Mouse (Mus musculus): Measurements from ENCODE around the gene Elmsan1. TPM values are rescaled to one million over a fixed set of nuclear protein-coding genes. Genes with fewer than 3 reads are reported as not detected.

The Elmsan1 gene
- polyA plus RNA-seq, 1 experiment from 2014 or later: 9.9 TPM

GRCm38 (mm10) chr12:84165631-84166373, 52.9 kb downstream of the Elmsan1 start:
- Histone ChIP-seq H3K9me3 (no peaks in the 10 kb centered on the region), H3K27ac (no peak overlapping the region; the same call in 1 of the 2 replicates), H3K4me3 (no peak overlapping the region), H3K27me3 (no peaks in the 10 kb centered on the region), H3K9ac (no peak overlapping the region), H3K4me2 (replicated peaks) (no peak overlapping the region), H3K4me1 (peaks cover 20% of the 10 kb centered on the region), H3K36me3 (peaks cover 49% of the 10 kb centered on the region)
- 0 out of 2 replicates have a peak, but pooled peaks have one; percentile 40 for ATAC-seq (ENCODE audit: low FRiP score, low read depth)
- WGBS: 26% methylated on average over 8 of the region's 8 CpGs

- 92% methylated on average over 11 of the region's 11 CpGs for WGBS
- no peaks in the 10 kb centered on the region for H3K9me3 ChIP-seq
- H3K36me3 ChIP-seq: peaks cover 60% of the 10 kb centered on the region
These were observed 55.0 kb downstream of the Elmsan1 start for GRCm38 (mm10) chr12:84163586-84164110.

GRCm38 (mm10) chr12:84163133-84163532, 55.5 kb downstream of the Elmsan1 start:
- Histone ChIP-seq H3K4me2 (replicated peaks) (no peak overlapping the region), H3K27me3 (no peaks in the 10 kb centered on the region), H3K36me3 (peaks cover 63% of the 10 kb centered on the region), H3K27ac (no peak overlapping the region), H3K9ac (no peak overlapping the region), H3K4me1 (peaks cover 20% of the 10 kb centered on the region), H3K4me3 (no peak overlapping the region), H3K9me3 (no peaks in the 10 kb centered on the region)
- 82% methylated on average over 9 of the region's 9 CpGs for WGBS
- no peak for ATAC-seq (ENCODE audit: low FRiP score, low read depth)

More at GRCm38 (mm10) chr12:84163586-84164110, 55.0 kb downstream of the Elmsan1 start:
- Histone ChIP-seq H3K4me3 (no peak overlapping the region), H3K27ac (no peak overlapping the region), H3K4me1 (peaks cover 20% of the 10 kb centered on the region), H3K9ac (no peak overlapping the region), H3K4me2 (replicated peaks) (no peak overlapping the region), H3K27me3 (no peaks in the 10 kb centered on the region)
- ATAC-seq (ENCODE audit: low FRiP score, low read depth): no peak

- Histone ChIP-seq H3K4me1 (peaks cover 19% of the 10 kb centered on the region), H3K36me3 (peaks cover 67% of the 10 kb centered on the region), H3K4me2 (replicated peaks) (no peak overlapping the region), H3K27ac (no peak overlapping the region), H3K27me3 (no peaks in the 10 kb centered on the region), H3K9ac (no peak overlapping the region), H3K4me3 (no peak overlapping the region), H3K9me3 (no peaks in the 10 kb centered on the region)
- ATAC-seq (ENCODE audit: low FRiP score, low read depth): no peak
- 80% methylated on average over 14 of the region's 14 CpGs for WGBS
These were observed 56.9 kb downstream of the Elmsan1 start for GRCm38 (mm10) chr12:84161616-84162433.

DNA sequence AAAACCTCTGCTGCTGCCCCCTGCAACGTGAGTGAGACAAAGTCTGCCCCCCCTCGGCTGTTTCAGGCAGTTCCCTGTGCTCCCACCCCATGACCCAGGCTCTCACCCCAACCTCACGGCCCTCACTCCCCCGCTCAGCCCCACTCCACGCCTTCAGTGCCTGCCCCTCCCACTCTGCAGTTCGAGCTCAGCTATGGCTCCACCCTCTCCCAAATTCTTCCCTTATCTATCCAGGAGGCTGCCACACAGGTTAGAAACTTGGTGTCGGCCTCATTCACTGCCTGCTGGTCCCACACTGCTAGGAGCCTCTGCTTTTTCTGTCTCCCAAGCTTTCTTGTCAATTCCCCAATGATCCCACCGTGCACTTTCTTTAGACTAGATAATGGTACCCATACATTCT, 57.6 kb downstream of the Elmsan1 start:
- Histone ChIP-seq H3K9me3 (no peaks in the 10 kb centered on the region), H3K27me3 (no peaks in the 10 kb centered on the region), H3K27ac (no peak overlapping the region), H3K36me3 (peaks cover 73% of the 10 kb centered on the region), H3K4me3 (no peak overlapping the region), H3K9ac (no peak overlapping the region), H3K4me2 (replicated peaks) (no peak overlapping the region), H3K4me1 (peaks cover 12% of the 10 kb centered on the region)
- no peak for ATAC-seq (ENCODE audit: low FRiP score, low read depth)
- 70% methylated on average over 8 of the region's 8 CpGs for WGBS

DNA sequence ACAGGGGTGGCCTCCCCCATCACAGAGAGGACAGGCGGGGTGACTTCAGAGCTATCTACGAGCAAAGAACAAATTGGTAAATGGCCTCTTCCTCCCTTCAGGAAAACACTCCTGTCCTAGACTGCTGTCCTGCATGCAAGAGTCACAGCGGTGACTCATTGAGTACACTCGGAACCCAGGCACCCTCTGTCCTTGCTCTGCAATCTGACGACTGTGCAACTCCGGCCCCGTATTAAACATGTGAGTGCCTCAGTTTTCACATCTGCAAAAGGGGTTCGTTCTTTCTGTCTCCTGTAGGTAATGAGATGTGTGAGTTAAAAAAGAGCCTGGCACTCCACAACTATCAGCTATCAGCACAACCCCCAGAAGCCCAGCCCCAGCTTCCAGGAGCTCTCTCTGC, 58.2 kb downstream of the Elmsan1 start:
- H3K9ac ChIP-seq: no peak overlapping the region
- peaks cover 79% of the 10 kb centered on the region for H3K36me3 ChIP-seq
- 96% methylated on average over 8 of the region's 8 CpGs for WGBS
- no peak for ATAC-seq (ENCODE audit: low FRiP score, low read depth)
- no peak overlapping the region for H3K4me2 ChIP-seq (replicated peaks)
- peaks cover 5% of the 10 kb centered on the region for H3K4me1 ChIP-seq
- no peaks in the 10 kb centered on the region for H3K27me3 ChIP-seq
- no peak overlapping the region for H3K27ac ChIP-seq
- no peaks in the 10 kb centered on the region for H3K9me3 ChIP-seq
- H3K4me3 ChIP-seq: no peak overlapping the region

GRCm38 (mm10) chr12:84158156-84158555, 60.5 kb downstream of the Elmsan1 start:
- H3K4me3 ChIP-seq: no peak overlapping the region
- no peaks in the 10 kb centered on the region for H3K9me3 ChIP-seq
- no peak for ATAC-seq (ENCODE audit: low FRiP score, low read depth)
- no peak overlapping the region for H3K4me2 ChIP-seq (replicated peaks)
- WGBS: 93% methylated on average over 14 of the region's 14 CpGs
- H3K36me3 ChIP-seq: peaks cover 94% of the 10 kb centered on the region
- no peaks in the 10 kb centered on the region for H3K4me1 ChIP-seq
- H3K27me3 ChIP-seq: no peaks in the 10 kb centered on the region
- no peak overlapping the region for H3K9ac ChIP-seq
- no peak overlapping the region for H3K27ac ChIP-seq

GRCm38 (mm10) chr12:84156210-84156609, 62.5 kb downstream of the Elmsan1 start:
- Histone ChIP-seq H3K4me1 (peaks cover 10% of the 10 kb centered on the region; the same call in 1 of the 2 replicates), H3K27me3 (no peaks in the 10 kb centered on the region), H3K9ac (no peak overlapping the region), H3K27ac (no peak overlapping the region), H3K36me3 (peaks cover 94% of the 10 kb centered on the region), H3K4me3 (no peak overlapping the region), H3K9me3 (no peaks in the 10 kb centered on the region), H3K4me2 (replicated peaks) (no peak overlapping the region)
- WGBS: 92% methylated on average over 18 of the region's 18 CpGs
- no peak for ATAC-seq (ENCODE audit: low FRiP score, low read depth)

- no peak overlapping the region for H3K27ac ChIP-seq
- peaks cover 86% of the 10 kb centered on the region for H3K36me3 ChIP-seq
- no peak overlapping the region for H3K4me2 ChIP-seq (replicated peaks)
- no peaks in the 10 kb centered on the region for H3K27me3 ChIP-seq
- H3K4me1 ChIP-seq: peaks cover 10% of the 10 kb centered on the region; the same call in 1 of the 2 replicates
- H3K9me3 ChIP-seq: no peaks in the 10 kb centered on the region
- 79% methylated on average over 2 of the region's 2 CpGs for WGBS
- H3K4me3 ChIP-seq: no peak overlapping the region
- no peak overlapping the region for H3K9ac ChIP-seq
- ATAC-seq (ENCODE audit: low FRiP score, low read depth): no peak
These were observed 63.2 kb downstream of the Elmsan1 start for GRCm38 (mm10) chr12:84155523-84155871.

DNA sequence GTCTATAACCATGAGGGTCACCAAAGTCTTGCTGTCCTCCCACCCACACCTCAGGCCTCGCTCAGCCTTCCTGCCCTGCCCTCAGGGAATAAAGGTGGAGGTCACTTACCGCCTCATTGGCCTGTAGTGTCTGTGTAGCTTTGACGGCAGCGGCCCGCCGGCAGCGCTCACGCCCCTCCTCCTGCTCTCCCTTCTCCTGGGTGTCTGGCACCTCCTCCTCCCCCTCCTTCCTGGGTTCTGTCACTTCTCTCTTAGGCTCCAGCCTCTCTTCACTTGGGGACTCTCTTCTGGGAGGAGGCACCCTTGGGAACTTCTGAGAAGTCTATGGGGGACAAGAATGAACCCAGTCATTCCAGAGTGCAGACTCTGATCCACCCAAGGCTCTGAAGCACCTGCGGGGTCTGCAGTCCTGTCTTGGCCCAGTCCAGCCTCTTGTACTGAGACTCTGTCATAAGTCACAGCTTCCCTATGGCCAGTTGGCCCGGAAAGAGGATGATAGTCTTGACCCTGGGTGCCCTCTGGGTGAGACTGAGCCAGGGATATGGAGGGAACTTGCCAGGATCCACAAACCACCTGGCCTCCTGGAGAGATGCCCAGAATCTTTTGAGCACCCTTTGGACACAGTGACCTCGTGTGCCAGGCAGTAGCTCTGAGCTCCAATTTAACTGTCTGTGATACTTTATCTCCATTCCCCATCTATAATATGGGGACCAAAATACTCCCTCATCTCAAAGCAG, 63.7 kb downstream of the Elmsan1 start:
- H3K27ac ChIP-seq: no peak overlapping the region
- no peak overlapping the region for H3K4me2 ChIP-seq (replicated peaks)
- no peaks in the 10 kb centered on the region for H3K27me3 ChIP-seq
- peaks cover 10% of the 10 kb centered on the region; the same call in 1 of the 2 replicates for H3K4me1 ChIP-seq
- H3K4me3 ChIP-seq: no peak overlapping the region
- peaks cover 81% of the 10 kb centered on the region for H3K36me3 ChIP-seq
- no peak for ATAC-seq (ENCODE audit: low FRiP score, low read depth)
- WGBS: 60% methylated on average over 11 of the region's 11 CpGs
- no peak overlapping the region for H3K9ac ChIP-seq
- H3K9me3 ChIP-seq: no peaks in the 10 kb centered on the region

DNA sequence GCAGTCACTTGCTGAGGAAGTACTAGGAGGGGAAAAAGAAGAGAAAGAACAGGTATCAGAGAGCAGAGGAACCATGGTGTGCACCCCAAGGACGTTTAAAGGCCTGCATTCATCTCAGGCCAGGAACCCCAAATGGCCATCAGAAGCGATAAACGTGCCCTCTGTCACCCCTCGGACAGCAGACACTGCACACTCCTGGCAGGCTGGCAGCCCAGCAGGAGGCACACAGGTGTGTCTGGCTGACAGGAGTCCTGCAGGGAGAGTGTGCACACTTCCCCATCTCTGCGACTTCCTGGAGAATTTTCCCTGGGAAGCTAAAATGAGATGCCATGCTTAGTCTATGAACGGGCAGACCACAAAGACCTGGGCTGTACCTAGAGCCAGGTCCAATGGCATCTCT, 65.3 kb downstream of the Elmsan1 start:
- H3K36me3 ChIP-seq: peaks cover 66% of the 10 kb centered on the region
- H3K27ac ChIP-seq: no peak overlapping the region
- H3K9ac ChIP-seq: no peak overlapping the region
- H3K4me1 ChIP-seq: peaks cover 15% of the 10 kb centered on the region
- WGBS: 66% methylated on average over 6 of the region's 6 CpGs
- no peak overlapping the region for H3K4me2 ChIP-seq (replicated peaks)
- ATAC-seq (ENCODE audit: low FRiP score, low read depth): no peak
- H3K4me3 ChIP-seq: no peak overlapping the region
- no peaks in the 10 kb centered on the region for H3K27me3 ChIP-seq
- no peaks in the 10 kb centered on the region for H3K9me3 ChIP-seq

Data from limb, embryonic 13.5 days (tissue).